Mouse (Mus musculus): ENCODE measurements around the gene Emilin3. TPM values are rescaled to one million over a fixed set of nuclear protein-coding genes. Genes with fewer than 3 reads are reported as not detected.

Emilin3 gene
- polyA plus RNA-seq, 1 experiment, result 0.70 TPM

- Histone ChIP-seq H3K27ac (ENCODE audit: insufficient read depth, low read length) (no peak overlapping the region), H3K4me1 (ENCODE audit: control insufficient read depth, insufficient read depth, low read length) (no peaks in the 10 kb centered on the region), H3K27me3 (ENCODE audit: control insufficient read depth, insufficient read depth, low read length, poor library complexity, severe bottlenecking) (no peaks in the 10 kb centered on the region; the same call in 1 of the 2 replicates), H3K4me3 (ENCODE audit: low read depth, low read length) (no peak overlapping the region), H3K36me3 (ENCODE audit: control insufficient read depth, insufficient read depth, low read length, poor library complexity, severe bottlenecking) (no peaks in the 10 kb centered on the region), H3K9me3 (replicated peaks; ENCODE audit: control insufficient read depth, insufficient read depth, low read length, poor library complexity, severe bottlenecking) (peaks cover 9% of the 10 kb centered on the region; the same call in 1 of the 2 replicates), H3K9ac (ENCODE audit: low read depth, poor library complexity, severe bottlenecking) (no peak overlapping the region)
- TF ChIP-seq CTCF (IDR thresholded peaks at IDR 0.05; ENCODE audit: low read depth, low read length) (no peak), POLR2A (IDR thresholded peaks at IDR 0.05; ENCODE audit: insufficient read depth, low read length) (no peak), EP300 (IDR thresholded peaks at IDR 0.05; ENCODE audit: insufficient read depth, low read depth, low read length) (no peak)
Observed at GRCm38 (mm10) chr2:160934451-160934850, 22.3 kb upstream of the Emilin3 start.

GRCm38 (mm10) chr2:160933890-160934289, 21.8 kb upstream of the Emilin3 start:
- Histone ChIP-seq H3K4me3 (ENCODE audit: low read depth, low read length) (no peak overlapping the region), H3K9me3 (replicated peaks; ENCODE audit: control insufficient read depth, insufficient read depth, low read length, poor library complexity, severe bottlenecking) (peaks cover 9% of the 10 kb centered on the region; the same call in 1 of the 2 replicates), H3K27me3 (ENCODE audit: control insufficient read depth, insufficient read depth, low read length, poor library complexity, severe bottlenecking) (no peaks in the 10 kb centered on the region; the same call in 1 of the 2 replicates), H3K36me3 (ENCODE audit: control insufficient read depth, insufficient read depth, low read length, poor library complexity, severe bottlenecking) (no peaks in the 10 kb centered on the region), H3K9ac (ENCODE audit: low read depth, poor library complexity, severe bottlenecking) (no peak overlapping the region), H3K27ac (ENCODE audit: insufficient read depth, low read length) (no peak overlapping the region), H3K4me1 (ENCODE audit: control insufficient read depth, insufficient read depth, low read length) (no peaks in the 10 kb centered on the region)
- TF ChIP-seq CTCF (IDR thresholded peaks at IDR 0.05; ENCODE audit: low read depth, low read length) (peak; percentile 60), EP300 (IDR thresholded peaks at IDR 0.05; ENCODE audit: insufficient read depth, low read depth, low read length) (no peak), POLR2A (IDR thresholded peaks at IDR 0.05; ENCODE audit: insufficient read depth, low read length) (no peak)

GRCm38 (mm10) chr2:160932981-160933380, 20.9 kb upstream of the Emilin3 start:
- Histone ChIP-seq H3K9me3 (replicated peaks; ENCODE audit: control insufficient read depth, insufficient read depth, low read length, poor library complexity, severe bottlenecking) (peaks cover 4% of the 10 kb centered on the region; the same call in 1 of the 2 replicates), H3K9ac (ENCODE audit: low read depth, poor library complexity, severe bottlenecking) (no peak overlapping the region), H3K27ac (ENCODE audit: insufficient read depth, low read length) (no peak overlapping the region), H3K4me3 (ENCODE audit: low read depth, low read length) (no peak overlapping the region), H3K36me3 (ENCODE audit: control insufficient read depth, insufficient read depth, low read length, poor library complexity, severe bottlenecking) (no peaks in the 10 kb centered on the region), H3K4me1 (ENCODE audit: control insufficient read depth, insufficient read depth, low read length) (no peaks in the 10 kb centered on the region), H3K27me3 (ENCODE audit: control insufficient read depth, insufficient read depth, low read length, poor library complexity, severe bottlenecking) (no peaks in the 10 kb centered on the region; the same call in none of the 2 replicates)
- TF ChIP-seq CTCF (IDR thresholded peaks at IDR 0.05; ENCODE audit: low read depth, low read length), result no peak
- no peak for TF ChIP-seq EP300 (IDR thresholded peaks at IDR 0.05; ENCODE audit: insufficient read depth, low read depth, low read length)
- no peak for TF ChIP-seq POLR2A (IDR thresholded peaks at IDR 0.05; ENCODE audit: insufficient read depth, low read length)

- Histone ChIP-seq H3K4me1 (ENCODE audit: control insufficient read depth, insufficient read depth, low read length) (no peaks in the 10 kb centered on the region), H3K4me3 (ENCODE audit: low read depth, low read length) (no peak overlapping the region), H3K27me3 (ENCODE audit: control insufficient read depth, insufficient read depth, low read length, poor library complexity, severe bottlenecking) (no peaks in the 10 kb centered on the region; the same call in none of the 2 replicates), H3K9me3 (replicated peaks; ENCODE audit: control insufficient read depth, insufficient read depth, low read length, poor library complexity, severe bottlenecking) (peaks cover 2% of the 10 kb centered on the region; the same call in 1 of the 2 replicates), H3K36me3 (ENCODE audit: control insufficient read depth, insufficient read depth, low read length, poor library complexity, severe bottlenecking) (no peaks in the 10 kb centered on the region), H3K9ac (ENCODE audit: low read depth, poor library complexity, severe bottlenecking) (no peak overlapping the region), H3K27ac (ENCODE audit: insufficient read depth, low read length) (no peak overlapping the region)
- no peak for TF ChIP-seq CTCF (IDR thresholded peaks at IDR 0.05; ENCODE audit: low read depth, low read length)
- no peak for TF ChIP-seq POLR2A (IDR thresholded peaks at IDR 0.05; ENCODE audit: insufficient read depth, low read length)
- TF ChIP-seq EP300 (IDR thresholded peaks at IDR 0.05; ENCODE audit: insufficient read depth, low read depth, low read length), result no peak
Observed at GRCm38 (mm10) chr2:160932325-160932724, 20.2 kb upstream of the Emilin3 start.

GRCm38 (mm10) chr2:160931378-160931777, 19.2 kb upstream of the Emilin3 start:
- no peak overlapping the region for H3K4me3 ChIP-seq (ENCODE audit: low read depth, low read length)
- H3K9ac ChIP-seq (ENCODE audit: low read depth, poor library complexity, severe bottlenecking), result no peak overlapping the region
- TF ChIP-seq POLR2A (IDR thresholded peaks at IDR 0.05; ENCODE audit: insufficient read depth, low read length), result no peak
- no peak for TF ChIP-seq EP300 (IDR thresholded peaks at IDR 0.05; ENCODE audit: insufficient read depth, low read depth, low read length)
- TF ChIP-seq CTCF (IDR thresholded peaks at IDR 0.05; ENCODE audit: low read depth, low read length), result no peak
- no peaks in the 10 kb centered on the region for H3K9me3 ChIP-seq (replicated peaks; ENCODE audit: control insufficient read depth, insufficient read depth, low read length, poor library complexity, severe bottlenecking)
- H3K27ac ChIP-seq (ENCODE audit: insufficient read depth, low read length), result no peak overlapping the region
- no peaks in the 10 kb centered on the region; the same call in none of the 2 replicates for H3K27me3 ChIP-seq (ENCODE audit: control insufficient read depth, insufficient read depth, low read length, poor library complexity, severe bottlenecking)
- no peaks in the 10 kb centered on the region for H3K36me3 ChIP-seq (ENCODE audit: control insufficient read depth, insufficient read depth, low read length, poor library complexity, severe bottlenecking)
- no peaks in the 10 kb centered on the region for H3K4me1 ChIP-seq (ENCODE audit: control insufficient read depth, insufficient read depth, low read length)

- no peak overlapping the region for H3K27ac ChIP-seq (ENCODE audit: insufficient read depth, low read length)
- no peaks in the 10 kb centered on the region for H3K4me1 ChIP-seq (ENCODE audit: control insufficient read depth, insufficient read depth, low read length)
- H3K27me3 ChIP-seq (ENCODE audit: control insufficient read depth, insufficient read depth, low read length, poor library complexity, severe bottlenecking), result no peaks in the 10 kb centered on the region; the same call in none of the 2 replicates
- H3K36me3 ChIP-seq (ENCODE audit: control insufficient read depth, insufficient read depth, low read length, poor library complexity, severe bottlenecking), result no peaks in the 10 kb centered on the region
- no peaks in the 10 kb centered on the region for H3K9me3 ChIP-seq (replicated peaks; ENCODE audit: control insufficient read depth, insufficient read depth, low read length, poor library complexity, severe bottlenecking)
- TF ChIP-seq CTCF (IDR thresholded peaks at IDR 0.05; ENCODE audit: low read depth, low read length), result no peak
- TF ChIP-seq POLR2A (IDR thresholded peaks at IDR 0.05; ENCODE audit: insufficient read depth, low read length), result no peak
- no peak for TF ChIP-seq EP300 (IDR thresholded peaks at IDR 0.05; ENCODE audit: insufficient read depth, low read depth, low read length)
- H3K4me3 ChIP-seq (ENCODE audit: low read depth, low read length), result no peak overlapping the region
- H3K9ac ChIP-seq (ENCODE audit: low read depth, poor library complexity, severe bottlenecking), result no peak overlapping the region
Observed at GRCm38 (mm10) chr2:160925203-160925602, 13.1 kb upstream of the Emilin3 start.

Data from ES-Bruce4 (cell line).